Mouse (Mus musculus) neural tube, embryonic 13.5 days (tissue): ENCODE data around the gene Nmnat2. TPM values are rescaled to one million over a fixed set of nuclear protein-coding genes. Genes with fewer than 3 reads are reported as not detected.
A peak's percentile ranks its signal among the peaks of the same experiment; 100 is the strongest.

Source experiments
- ATAC-seq: fragments of 200-750 bp; cut with Nextera tagmentation; 2 replicates; pipeline ENCODE4 v1.8.0; 2017; ENCODE audit warnings: low read depth, mild to moderate bottlenecking, moderate TSS enrichment, moderate library complexity
- H3K27ac ChIP-seq: fragments of 300-500 bp; sonication (generic); replicated peaks from 2 replicates; pipeline ENCODE4 v1.5.1; 2015; ENCODE audit warnings: moderate library complexity, mild to moderate bottlenecking, inconsistent platforms
- H3K27me3 ChIP-seq: fragments of 300-500 bp; sonication (generic); 2 replicates; pipeline ENCODE4 v1.6.1; 2015; ENCODE audit warnings: mild to moderate bottlenecking, inconsistent platforms
- H3K36me3 ChIP-seq: fragments of 300-500 bp; sonication (generic); 2 replicates; pipeline ENCODE4 v1.6.1; 2015; ENCODE audit warnings: mild to moderate bottlenecking, inconsistent platforms
- H3K4me1 ChIP-seq: fragments of 300-500 bp; sonication (generic); replicated peaks from 2 replicates; pipeline ENCODE4 v1.6.1; 2015; ENCODE audit warnings: inconsistent platforms
- H3K4me2 ChIP-seq: fragments of 300-500 bp; sonication (generic); 2 replicates; pipeline ENCODE4 v1.6.1; 2015; ENCODE audit warnings: inconsistent platforms, mild to moderate bottlenecking, moderate library complexity
- H3K4me3 ChIP-seq: fragments of 300-500 bp; sonication (generic); 2 replicates; pipeline ENCODE4 v1.5.1; 2015; ENCODE audit warnings: mild to moderate bottlenecking, inconsistent platforms
- H3K9ac ChIP-seq: fragments of 300-500 bp; sonication (generic); 2 replicates; pipeline ENCODE4 v1.6.1; 2015; ENCODE audit warnings: moderate library complexity, mild to moderate bottlenecking, inconsistent platforms
- H3K9me3 ChIP-seq: fragments of 300-500 bp; sonication (generic); 2 replicates; pipeline ENCODE4 v1.6.1; 2016; ENCODE audit warnings: inconsistent platforms
- WGBS: fragments of 180-500 bp; shearing (Covaris S2); methylation state at CpG from one replicate; pipeline ENCODE4 v1.1.7; 2015; 5-methylcytosine and 5-hydroxymethylcytosine counted together
- polyA plus RNA-seq: library from polyadenylated mRNA; unstranded; fragments of >200 nt; fragmentation: Nextera tagmentation; extraction: Ambion mirVana; gene quantifications from 2 replicates; pipeline ENCODE4 v1.2.1, GENCODE M21; 2015

Gene Nmnat2
- polyA plus RNA-seq, 1 experiment from 2014 or later: 76.4 TPM

GRCm38 (mm10) chr1:153048147-153048878, 93.5 kb downstream of the Nmnat2 start:
- peak overlapping the region; percentile 59 for H3K27ac ChIP-seq
- no peak overlapping the region for H3K4me3 ChIP-seq
- 16% methylated on average over 14 of the region's 14 CpGs for WGBS
- H3K36me3 ChIP-seq: no peaks in the 10 kb centered on the region
- no peak overlapping the region for H3K4me2 ChIP-seq
- peaks cover 55% of the 10 kb centered on the region for H3K27me3 ChIP-seq
- peak overlapping the region; percentile 43; the same call in 1 of the 2 replicates for H3K9ac ChIP-seq
- no peaks in the 10 kb centered on the region for H3K9me3 ChIP-seq
- peaks cover 48% of the 10 kb centered on the region for H3K4me1 ChIP-seq
- ATAC-seq: peak; percentile 48; the same call in 1 of the 2 replicates

- H3K27ac ChIP-seq: no peak overlapping the region
- 69% methylated on average over 2 of the region's 2 CpGs for WGBS
- no peak overlapping the region for H3K9ac ChIP-seq
Observed at GRCm38 (mm10) chr1:153049451-153049850, 94.7 kb downstream of the Nmnat2 start.

GRCm38 (mm10) chr1:153051474-153051873, 96.7 kb downstream of the Nmnat2 start:
- Histone ChIP-seq H3K4me2 (no peak overlapping the region), H3K4me1 (peaks cover 46% of the 10 kb centered on the region), H3K4me3 (no peak overlapping the region), H3K27ac (no peak overlapping the region), H3K9me3 (no peaks in the 10 kb centered on the region), H3K27me3 (peaks cover 59% of the 10 kb centered on the region), H3K36me3 (no peaks in the 10 kb centered on the region), H3K9ac (no peak overlapping the region)
- no peak for ATAC-seq
- 73% methylated on average over 5 of the region's 5 CpGs for WGBS

More at GRCm38 (mm10) chr1:153049451-153049850, 94.7 kb downstream of the Nmnat2 start:
- no peak for ATAC-seq
- Histone ChIP-seq H3K4me2 (no peak overlapping the region), H3K36me3 (no peaks in the 10 kb centered on the region), H3K27me3 (peaks cover 55% of the 10 kb centered on the region), H3K4me3 (no peak overlapping the region), H3K9me3 (no peaks in the 10 kb centered on the region), H3K4me1 (peaks cover 48% of the 10 kb centered on the region)

GRCm38 (mm10) chr1:153053619-153054018, 98.8 kb downstream of the Nmnat2 start:
- Histone ChIP-seq H3K27ac (no peak overlapping the region), H3K4me3 (no peak overlapping the region), H3K4me2 (no peak overlapping the region), H3K36me3 (no peaks in the 10 kb centered on the region), H3K27me3 (peaks cover 74% of the 10 kb centered on the region), H3K4me1 (peaks cover 37% of the 10 kb centered on the region), H3K9ac (no peak overlapping the region), H3K9me3 (no peaks in the 10 kb centered on the region)
- no peak for ATAC-seq
- WGBS: 17% methylated on average over 7 of the region's 7 CpGs

- H3K9me3 ChIP-seq: no peaks in the 10 kb centered on the region
- H3K4me2 ChIP-seq: no peak overlapping the region
- H3K36me3 ChIP-seq: no peaks in the 10 kb centered on the region
- H3K4me1 ChIP-seq: peaks cover 37% of the 10 kb centered on the region
- H3K27me3 ChIP-seq: peaks cover 77% of the 10 kb centered on the region
- H3K9ac ChIP-seq: no peak overlapping the region
- H3K4me3 ChIP-seq: no peak overlapping the region
- peak; percentile 68 for ATAC-seq
- peak overlapping the region; percentile 42 for H3K27ac ChIP-seq
- WGBS: 9% methylated on average over 11 of the region's 11 CpGs
Observed at GRCm38 (mm10) chr1:153054112-153054821, 99.5 kb downstream of the Nmnat2 start.

- Histone ChIP-seq H3K27ac (no peak overlapping the region), H3K4me1 (peaks cover 33% of the 10 kb centered on the region), H3K9ac (no peak overlapping the region), H3K36me3 (no peaks in the 10 kb centered on the region), H3K4me2 (no peak overlapping the region), H3K4me3 (no peak overlapping the region), H3K9me3 (no peaks in the 10 kb centered on the region), H3K27me3 (peaks cover 62% of the 10 kb centered on the region)
- no peak for ATAC-seq
- 88% methylated on average over 7 of the region's 7 CpGs for WGBS
Observed at GRCm38 (mm10) chr1:153058290-153058689, 103.5 kb downstream of the Nmnat2 start.

GRCm38 (mm10) chr1:153059626-153060025, 104.8 kb downstream of the Nmnat2 start:
- Histone ChIP-seq H3K4me2 (no peak overlapping the region), H3K27ac (no peak overlapping the region), H3K4me3 (no peak overlapping the region), H3K9ac (no peak overlapping the region), H3K9me3 (no peaks in the 10 kb centered on the region), H3K4me1 (peaks cover 22% of the 10 kb centered on the region), H3K27me3 (peaks cover 62% of the 10 kb centered on the region), H3K36me3 (no peaks in the 10 kb centered on the region)
- 63% methylated on average over 9 of the region's 9 CpGs for WGBS
- no peak for ATAC-seq

GRCm38 (mm10) chr1:153062547-153062946, 107.8 kb downstream of the Nmnat2 start:
- peaks cover 39% of the 10 kb centered on the region for H3K27me3 ChIP-seq
- peak overlapping the region; percentile 76 for H3K27ac ChIP-seq
- ATAC-seq: peak; percentile 38; the same call in 1 of the 2 replicates
- no peaks in the 10 kb centered on the region for H3K9me3 ChIP-seq
- 6% methylated on average over 7 of the region's 7 CpGs for WGBS
- H3K4me2 ChIP-seq: peak overlapping the region; percentile 20; the same call in 1 of the 2 replicates
- peak overlapping the region; percentile 47 for H3K9ac ChIP-seq
- H3K36me3 ChIP-seq: no peaks in the 10 kb centered on the region
- H3K4me3 ChIP-seq: no peak overlapping the region
- H3K4me1 ChIP-seq: peaks cover 26% of the 10 kb centered on the region

GRCm38 (mm10) chr1:153064784-153065390, 110.1 kb downstream of the Nmnat2 start:
- Histone ChIP-seq H3K9ac (no peak overlapping the region), H3K9me3 (no peaks in the 10 kb centered on the region), H3K4me2 (no peak overlapping the region), H3K4me1 (peaks cover 24% of the 10 kb centered on the region), H3K36me3 (no peaks in the 10 kb centered on the region), H3K27me3 (peaks cover 16% of the 10 kb centered on the region), H3K27ac (no peak overlapping the region), H3K4me3 (no peak overlapping the region)
- 80% methylated on average over 9 of the region's 9 CpGs for WGBS
- no peak for ATAC-seq

- Histone ChIP-seq H3K27ac (peak overlapping the region; percentile 49; the same call in 1 of the 2 replicates), H3K27me3 (peaks cover 15% of the 10 kb centered on the region; the same call in 1 of the 2 replicates), H3K4me3 (no peak overlapping the region), H3K4me2 (no peak overlapping the region), H3K9me3 (no peaks in the 10 kb centered on the region), H3K9ac (no peak overlapping the region), H3K4me1 (peaks cover 24% of the 10 kb centered on the region), H3K36me3 (no peaks in the 10 kb centered on the region)
- 85% methylated on average over 12 of the region's 12 CpGs for WGBS
- ATAC-seq: no peak
Observed at GRCm38 (mm10) chr1:153065473-153066386, 110.9 kb downstream of the Nmnat2 start.

GRCm38 (mm10) chr1:153066387-153066781, 111.6 kb downstream of the Nmnat2 start:
- Histone ChIP-seq H3K9me3 (no peaks in the 10 kb centered on the region), H3K27ac (no peak overlapping the region), H3K9ac (no peak overlapping the region), H3K4me3 (no peak overlapping the region), H3K36me3 (no peaks in the 10 kb centered on the region), H3K27me3 (peaks cover 16% of the 10 kb centered on the region), H3K4me2 (no peak overlapping the region), H3K4me1 (peaks cover 24% of the 10 kb centered on the region)
- 78% methylated on average over 4 of the region's 4 CpGs for WGBS
- no peak for ATAC-seq
